Comparison of ENCODE assay signal across 21 mouse cellular contexts in the genomic region with DNA sequence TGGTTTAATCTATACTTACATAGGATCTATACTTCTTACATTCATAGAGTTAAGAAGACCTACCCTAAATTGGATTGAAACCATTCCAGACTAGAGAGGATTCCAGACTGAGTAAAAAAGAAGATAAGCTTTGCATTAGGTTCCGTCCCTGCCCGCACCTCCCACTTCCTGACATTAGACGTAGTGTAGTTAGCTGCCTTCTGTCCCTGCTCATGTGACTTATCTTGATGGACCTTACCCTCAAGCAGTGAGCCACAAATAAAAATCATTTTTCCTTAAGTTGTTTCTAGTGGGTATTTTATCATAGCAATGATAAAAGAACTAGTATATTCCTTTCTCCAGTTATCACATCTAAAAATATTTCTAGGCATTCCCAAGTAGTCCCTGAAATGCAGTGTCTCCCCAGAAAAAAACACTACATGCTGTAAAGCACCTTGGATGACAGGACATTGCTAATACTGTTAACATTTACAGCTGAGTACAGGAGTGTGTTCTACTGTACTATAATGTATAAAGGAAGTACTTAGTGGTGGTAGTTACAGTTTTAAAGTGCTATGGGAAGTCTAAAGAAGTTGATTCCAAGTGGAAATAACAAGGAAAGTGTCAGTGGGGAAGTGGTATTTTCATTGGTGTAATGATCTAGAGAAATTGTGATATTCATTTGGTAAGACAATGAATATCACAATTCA.
"Had no signal": no experiment of that assay in that cellular context is flagged by ENCODE, and none has a peak within 500 bp of the region (broad histone marks: within the 10 kb centered on the region; RNA-seq: fewer than 3 reads in every experiment).

No protein-coding gene starts in this region.

- H3K27ac ChIP-seq: limb, embryonic 10.5 days; limb, embryonic 13.5 days; liver, embryonic 13.5 days; macrophage; stomach, embryonic 15.5 days had no signal

- ATAC-seq: lung, postnatal 0 days had no signal

- H3K4me1 ChIP-seq: limb, embryonic 10.5 days; limb, embryonic 13.5 days; liver, embryonic 13.5 days; stomach, embryonic 15.5 days had no signal

- H3K4me3 ChIP-seq: limb, embryonic 10.5 days; limb, embryonic 13.5 days; liver, embryonic 13.5 days; megakaryocyte, embryonic 14.5 days; stomach, embryonic 15.5 days had no signal

- H3K27me3 ChIP-seq: limb, embryonic 13.5 days; liver, embryonic 13.5 days; megakaryocyte, embryonic 14.5 days; stomach, embryonic 15.5 days had no signal

- H3K9ac ChIP-seq: limb, embryonic 13.5 days; liver, embryonic 13.5 days; lung, embryonic 14.5 days; stomach, embryonic 15.5 days had no signal

- H3K36me3 ChIP-seq: liver, embryonic 13.5 days; stomach, embryonic 15.5 days had no signal

- DNase-seq: kidney, adult 18-20 months; kidney, adult 9 months; kidney, postnatal 14 days; kidney, postnatal 4 days; liver; liver, embryonic 13.5 days; lung, embryonic 14.5 days; midbrain, embryonic 14.5 days; right cerebral cortex, adult 18-20 months; right cerebral cortex, postnatal 25 days; spleen, adult 18-20 months; thymus, adult 2 months; thymus, postnatal 14 days; thymus, postnatal 4 days had no signal

- H3K4me2 ChIP-seq: limb, embryonic 13.5 days; liver, embryonic 13.5 days; lung, embryonic 14.5 days; midbrain, embryonic 11.5 days; stomach, embryonic 15.5 days had no signal

- H3K9me3 ChIP-seq: limb, embryonic 10.5 days; limb, embryonic 13.5 days; liver, embryonic 13.5 days; megakaryocyte, embryonic 14.5 days; stomach, embryonic 15.5 days had no signal
